Mouse (Mus musculus) left cerebral cortex, adult 18-20 months (tissue): ENCODE measurements around the gene Rnf220. TPM values are rescaled to one million over a fixed set of nuclear protein-coding genes. Genes with fewer than 3 reads are reported as not detected.

Source experiments
- DNase-seq, 2 experiments: peaks; one replicate each; pipeline ENCODE4 v3.0.0; 2021 to 2022; ENCODE audit warnings: low spot score in 2 of 2, mixed read lengths in 1 of 2
- long read RNA-seq, 2 experiments: library from polyadenylated mRNA; stranded (forward); transcript quantifications; one replicate each; pipeline ENCODE4 v2.0.0; 2021
- total RNA-seq, 2 experiments: library from RNA; stranded (reverse); gene quantifications; 2 replicates each; pipeline ENCODE4 v1.2.3; 2021

Gene Rnf220
- 100 to 1,000 TPM; 208 to 211 TPM for total RNA-seq
- long read RNA-seq, experiment 1, transcript Rnf220-214 (3 exons, 728 nt) = minor isoform, 16 of 339 reads
- long read RNA-seq, experiment 1, transcript Rnf220-212 (11 exons, 1,949 nt) = major isoform, 19 of 339 reads
- long read RNA-seq, experiment 1, partial matches to known transcripts = 21 of 339 reads
- long read RNA-seq, experiment 1, other reads (novel, unspliced or antisense) = 283 of 339 reads
- long read RNA-seq, experiment 2, transcript Rnf220-212 (11 exons, 1,949 nt) = minor isoform, 9 of 236 reads
- long read RNA-seq, experiment 2, transcript Rnf220-214 (3 exons, 728 nt) = major isoform, 13 of 236 reads
- long read RNA-seq, experiment 2, partial matches to known transcripts = 13 of 236 reads
- long read RNA-seq, experiment 2, other reads (novel, unspliced or antisense) = 201 of 236 reads

DNA sequence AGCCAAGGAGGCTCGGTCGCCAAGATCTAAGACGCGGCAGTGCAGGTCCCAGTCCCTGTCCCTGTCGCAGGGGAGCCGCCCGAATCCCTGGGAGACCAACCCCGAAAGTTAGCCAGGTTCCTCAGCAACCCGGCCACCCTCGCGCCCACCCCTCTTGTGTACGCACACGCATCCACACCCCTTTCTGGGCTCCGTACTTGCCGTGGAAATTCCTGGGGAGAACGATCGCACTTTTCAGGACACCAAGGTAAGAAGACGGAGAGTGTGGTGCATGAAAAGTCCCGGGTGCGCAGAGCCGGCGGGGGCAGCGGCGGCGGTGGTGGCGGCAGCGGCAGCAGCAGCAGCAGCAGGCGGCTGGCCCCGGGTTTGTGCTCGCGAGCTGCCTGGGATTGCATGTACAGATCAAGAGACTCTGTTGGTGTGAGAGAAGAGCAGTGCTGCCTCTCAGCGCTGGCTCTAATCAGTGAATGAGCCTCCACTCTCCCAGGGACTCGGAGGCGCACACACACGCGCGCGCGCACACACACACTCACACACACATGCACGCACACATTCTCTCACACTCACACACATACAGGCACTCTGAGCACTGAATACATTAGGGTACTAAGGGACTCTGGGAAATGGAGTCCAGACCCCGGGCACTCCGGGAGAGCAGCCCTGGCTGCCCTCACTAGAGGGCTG lies at the start of gene Rnf220:
Rnf220 (minus strand) TSS at position 571 of the 684 bp plus-strand sequence.
- DNase-seq = peak; percentile 31 to 44

- DNase-seq = no peak
These were observed 49.8 kb upstream of the Rnf220 start for GRCm38 (mm10) chr4:117546616-117547015.

GRCm38 (mm10) chr4:117545448-117545847 lies 48.6 kb upstream of the Rnf220 start:
- DNase-seq = no peak

GRCm38 (mm10) chr4:117540571-117540970 lies 43.7 kb upstream of the Rnf220 start:
- DNase-seq = no peak

DNA sequence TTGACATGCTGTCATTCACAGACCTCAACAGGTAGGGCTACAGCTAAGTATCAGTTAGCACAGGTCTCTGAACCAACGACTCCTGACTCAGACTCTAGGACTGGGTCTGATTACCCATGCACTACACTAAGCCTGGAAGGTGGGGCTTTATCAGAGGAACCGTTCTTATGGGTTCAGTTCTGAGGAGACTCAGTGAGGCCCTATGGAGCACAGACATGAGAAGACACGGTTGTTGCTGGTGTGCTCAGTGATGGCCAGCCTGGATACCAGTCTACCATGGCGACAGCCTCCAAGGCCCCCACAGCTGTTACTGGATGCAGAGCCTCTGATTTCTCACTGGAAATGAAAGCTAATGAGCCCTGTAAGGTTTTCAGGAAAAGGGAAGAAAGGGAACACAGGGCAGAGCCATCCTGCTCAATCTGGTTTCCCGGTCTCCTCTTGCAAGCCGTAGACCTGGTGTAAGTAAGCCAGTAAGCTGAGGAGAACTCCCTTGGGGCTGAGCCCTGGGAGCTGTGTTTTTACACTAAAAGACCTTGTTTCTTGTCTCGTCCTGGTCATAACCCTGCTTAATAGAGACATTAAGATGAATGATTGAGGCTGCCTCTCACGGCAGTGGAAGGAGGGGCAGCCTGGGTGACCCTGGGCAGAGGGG lies 42.6 kb upstream of the Rnf220 start:
- DNase-seq = no peak

DNA sequence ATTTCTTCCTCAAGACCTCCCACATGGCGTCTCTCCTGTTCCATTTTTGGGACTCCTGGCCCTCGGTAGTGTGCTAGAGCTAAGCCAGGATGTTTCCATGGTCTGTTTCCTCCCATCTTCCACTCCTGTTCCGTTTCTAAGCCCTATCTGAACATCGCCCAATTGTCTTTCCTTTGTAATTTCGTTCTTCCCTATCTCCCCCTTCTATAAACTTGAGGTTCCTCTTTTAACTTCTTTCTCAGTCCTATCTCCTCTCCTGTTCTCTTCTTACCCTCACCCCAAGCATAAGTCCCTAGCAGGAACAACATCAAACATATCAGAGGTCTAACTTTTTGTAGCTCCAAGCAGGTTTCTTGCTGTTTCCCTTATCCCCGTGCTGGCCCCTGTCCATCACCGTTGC lies 40.1 kb upstream of the Rnf220 start:
- no peak for DNase-seq

DNA sequence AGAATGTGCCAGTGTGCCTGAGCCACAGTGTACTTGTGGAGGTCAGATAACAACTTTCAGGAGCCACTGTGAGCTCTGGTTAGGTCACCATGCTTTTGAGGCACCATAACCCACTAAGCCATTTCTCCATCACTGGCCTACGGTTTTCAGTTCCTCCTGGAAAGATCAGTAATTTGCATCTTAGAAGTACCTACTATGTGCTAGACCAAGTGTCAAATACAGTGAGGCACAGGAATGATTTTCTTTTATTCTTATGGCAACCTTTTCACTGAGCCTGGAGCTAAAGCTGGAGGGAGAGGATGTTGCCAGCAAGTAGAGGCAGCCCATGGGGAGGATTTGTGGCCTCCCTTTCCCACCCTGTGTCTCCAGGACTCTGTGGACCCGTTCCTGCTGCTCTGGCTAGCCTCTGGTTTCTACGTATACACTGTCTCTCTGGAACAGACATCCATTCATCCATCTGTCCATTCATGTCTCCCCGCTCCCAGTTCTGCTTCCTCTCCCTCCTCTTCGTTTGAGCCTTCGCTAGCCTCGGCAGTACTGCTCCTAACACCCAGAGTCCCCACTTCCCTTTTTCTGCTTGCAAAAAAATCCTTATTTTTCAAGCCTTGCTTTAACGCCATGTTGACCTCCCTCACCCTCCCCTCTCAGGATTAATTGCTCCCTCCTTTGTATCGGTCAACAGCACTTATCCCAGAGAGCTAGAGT lies 38.8 kb upstream of the Rnf220 start:
- no peak for DNase-seq

GRCm38 (mm10) chr4:117529843-117530242 lies 33.0 kb upstream of the Rnf220 start:
- no peak for DNase-seq

DNA sequence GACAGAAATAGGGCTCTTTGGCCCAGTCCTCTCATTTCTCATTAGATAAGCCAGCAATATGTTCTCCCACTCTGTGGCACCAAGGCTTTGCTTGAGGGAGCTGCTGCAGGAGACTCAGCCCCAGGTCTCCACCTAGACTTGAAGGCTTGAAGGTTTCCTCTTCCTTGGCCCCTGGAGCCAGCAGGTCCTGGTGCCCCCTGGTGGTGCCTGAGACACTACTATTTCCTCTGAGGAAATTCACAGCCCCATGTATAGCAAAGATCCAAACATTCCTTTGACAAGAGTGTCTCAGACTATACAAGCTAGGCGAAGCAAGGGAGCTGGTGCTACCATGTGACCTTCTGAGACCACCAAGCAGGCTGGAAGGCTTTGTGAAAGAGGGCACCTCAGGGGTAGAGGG lies 31.1 kb upstream of the Rnf220 start:
- peak; percentile 17 to 47 for DNase-seq

GRCm38 (mm10) chr4:117527116-117527899 lies 30.5 kb upstream of the Rnf220 start:
- no peak for DNase-seq

- no peak for DNase-seq
These were observed 29.1 kb upstream of the Rnf220 start for GRCm38 (mm10) chr4:117525990-117526389.

DNA sequence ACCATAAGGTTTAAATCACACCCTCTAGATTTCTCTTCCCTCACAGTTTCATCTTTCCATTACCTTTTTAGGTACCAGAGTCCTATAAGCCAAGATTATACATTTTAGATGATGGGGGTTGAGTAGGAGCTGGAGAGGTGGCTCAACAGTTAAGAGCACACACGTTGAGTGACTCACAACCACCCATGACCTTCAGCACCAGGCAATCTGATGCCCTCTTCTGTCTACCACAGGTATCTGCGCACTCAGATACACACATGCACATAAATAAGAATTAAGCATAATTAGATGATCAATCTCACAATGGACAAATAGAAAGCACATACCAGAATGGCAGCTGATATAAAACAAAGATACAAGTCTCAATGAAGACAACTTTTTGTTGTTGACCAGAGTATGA lies 24.5 kb upstream of the Rnf220 start:
- DNase-seq = no peak

- DNase-seq = no peak
These were observed 21.4 kb upstream of the Rnf220 start for GRCm38 (mm10) chr4:117518246-117518645.

GRCm38 (mm10) chr4:117499043-117499442 lies 2.2 kb upstream of the Rnf220 start:
- no peak for DNase-seq

- DNase-seq = no peak
These were observed 917 bp downstream of the Rnf220 start for GRCm38 (mm10) chr4:117495869-117496401.

- DNase-seq = peak in 1 of 2 experiments; percentile 4
These were observed 1.8 kb downstream of the Rnf220 start for GRCm38 (mm10) chr4:117494911-117495501.

DNA sequence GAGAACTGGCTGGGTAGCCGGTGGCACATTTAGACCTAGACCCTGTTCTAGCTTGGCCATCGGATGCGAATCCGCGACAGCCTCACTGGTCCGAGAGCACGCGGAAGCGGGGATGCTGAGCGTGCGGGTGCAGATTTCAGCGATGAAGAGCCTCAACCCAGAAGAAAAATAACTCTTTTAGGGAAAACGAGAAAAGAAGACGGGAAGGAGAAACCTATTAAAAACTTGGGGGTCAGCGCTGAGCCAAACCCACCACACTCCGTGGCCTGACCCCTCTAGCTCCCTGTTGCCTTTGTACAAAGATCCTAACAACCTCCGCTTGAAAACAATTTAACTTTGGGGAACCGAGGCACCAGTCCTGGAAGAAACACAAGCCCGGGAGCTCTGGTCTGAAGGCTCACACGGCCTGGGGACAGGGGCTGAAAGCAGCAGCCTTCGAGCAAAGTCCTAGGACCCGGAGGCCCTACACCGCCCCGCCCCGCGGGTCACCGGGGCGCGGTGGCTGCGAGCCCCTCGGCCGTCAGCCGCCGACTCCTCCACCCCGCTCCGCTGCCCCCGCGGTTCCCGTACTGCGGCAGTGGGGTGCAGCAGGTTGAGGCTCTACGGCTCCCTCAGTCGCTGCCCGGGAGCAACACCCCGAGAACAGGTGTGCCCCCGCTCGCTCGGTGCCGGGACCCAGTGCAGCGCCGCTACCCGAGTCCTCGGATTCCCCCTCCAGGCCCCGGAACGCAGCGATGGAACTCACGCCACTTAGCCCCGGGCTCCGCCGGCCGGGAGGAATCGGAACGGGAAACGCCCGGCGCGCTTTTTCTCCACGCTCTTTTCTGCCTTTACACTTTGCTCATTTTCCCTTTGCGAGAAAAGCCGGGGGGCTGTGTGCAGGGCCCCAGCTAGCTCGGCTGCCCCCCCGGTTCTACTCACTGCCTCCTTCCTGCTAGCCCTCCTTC lies 2.7 kb downstream of the Rnf220 start:
- peak in 1 of 2 experiments; percentile 4 for DNase-seq

- peak in 1 of 2 experiments; percentile 4 for DNase-seq
These were observed 3.7 kb downstream of the Rnf220 start for GRCm38 (mm10) chr4:117493161-117493568.

DNA sequence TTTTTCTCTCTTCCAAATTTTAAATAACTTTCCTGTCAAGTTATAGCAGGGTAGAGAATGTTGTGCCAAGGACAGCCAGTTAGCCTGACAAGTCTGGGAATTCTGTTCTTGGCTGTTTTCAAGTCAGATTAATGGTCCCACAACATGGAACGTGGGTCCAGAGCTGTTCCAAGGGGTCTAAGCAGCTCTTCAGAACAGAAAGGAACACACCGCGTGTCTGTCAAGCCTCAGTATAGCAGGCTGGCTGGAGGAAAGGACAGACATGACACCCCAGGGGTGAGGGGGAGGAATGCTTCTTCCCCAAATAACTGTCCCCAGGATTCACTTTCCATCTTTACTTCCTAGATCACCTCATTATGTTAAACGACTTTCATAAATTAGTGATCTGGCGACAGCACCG lies 5.0 kb downstream of the Rnf220 start:
- DNase-seq = no peak
